Mouse (Mus musculus) hindbrain, embryonic 11.5 days (tissue): ENCODE results near the gene Pfkp. TPM values are rescaled to one million over a fixed set of nuclear protein-coding genes. Genes with fewer than 3 reads are reported as not detected.

Source experiments
- ATAC-seq: fragments of 200-750 bp; cut with Nextera tagmentation; 2 replicates; pipeline ENCODE4 v1.8.0; 2017; ENCODE audit warnings: mild to moderate bottlenecking, moderate TSS enrichment, moderate library complexity; ENCODE audit not compliant: low FRiP score
- DNase-seq: peaks from one replicate; pipeline ENCODE4 v3.0.0-alpha.2; 2015; ENCODE audit warnings: low spot score
- H3K27ac ChIP-seq: fragments of 300-500 bp; sonication (generic); 2 replicates; pipeline ENCODE4 v1.5.1; 2014; ENCODE audit warnings: mild to moderate bottlenecking, low read depth, low read length
- H3K27me3 ChIP-seq: fragments of 300-500 bp; sonication (generic); 2 replicates; pipeline ENCODE4 v1.6.1; 2014; ENCODE audit warnings: mild to moderate bottlenecking, low read length, moderate library complexity, mixed read lengths; ENCODE audit not compliant: control insufficient read depth, insufficient read depth
- H3K36me3 ChIP-seq: fragments of 300-500 bp; sonication (generic); 2 replicates; pipeline ENCODE4 v1.6.1; 2014; ENCODE audit warnings: mild to moderate bottlenecking, low read length, moderate library complexity, mixed read lengths; ENCODE audit not compliant: control insufficient read depth, insufficient read depth
- H3K4me1 ChIP-seq: fragments of 300-500 bp; sonication (generic); replicated peaks from 2 replicates; pipeline ENCODE4 v1.6.1; 2014; ENCODE audit warnings: low read length, mixed read lengths; ENCODE audit not compliant: control insufficient read depth, insufficient read depth
- H3K4me2 ChIP-seq: fragments of 300-500 bp; sonication (generic); replicated peaks from 2 replicates; pipeline ENCODE4 v1.6.1; 2014; ENCODE audit warnings: mild to moderate bottlenecking, low read depth, low read length
- H3K4me3 ChIP-seq: fragments of 300-500 bp; sonication (generic); 2 replicates; pipeline ENCODE4 v1.5.1; 2014; ENCODE audit warnings: low read depth, low read length
- H3K9ac ChIP-seq: fragments of 300-500 bp; sonication (generic); 2 replicates; pipeline ENCODE4 v1.6.1; 2014; ENCODE audit warnings: low read depth, low read length
- H3K9me3 ChIP-seq: fragments of 300-500 bp; sonication (generic); 2 replicates; pipeline ENCODE4 v1.6.1; 2016; ENCODE audit warnings: low read length; ENCODE audit not compliant: control insufficient read depth
- WGBS: fragments of 180-500 bp; shearing (Covaris S2); extraction: QIAGEN DNeasy Blood & Tissue Kit; methylation state at CpG from one replicate; pipeline ENCODE4 v1.1.7; 2014; 5-methylcytosine and 5-hydroxymethylcytosine counted together
- polyA plus RNA-seq: library from polyadenylated mRNA; unstranded; fragments of >200 nt; fragmentation: Nextera tagmentation; extraction: Ambion mirVana; gene quantifications from 2 replicates; pipeline ENCODE4 v1.2.1, GENCODE M21; 2014

Pfkp gene
- polyA plus RNA-seq, 1 experiment from 2014 or later, result 56.5 TPM

- Histone ChIP-seq H3K4me3 (no peak overlapping the region), H3K9me3 (no peaks in the 10 kb centered on the region), H3K4me2 (no peak overlapping the region), H3K36me3 (0 out of 2 replicates have a peak, but pooled peaks cover 9% of the 10 kb centered on the region), H3K27me3 (no peaks in the 10 kb centered on the region), H3K4me1 (no peaks in the 10 kb centered on the region), H3K27ac (no peak overlapping the region), H3K9ac (no peak overlapping the region)
- 96% methylated on average over 5 of the region's 5 CpGs for WGBS
- DNase-seq (no peak), ATAC-seq (no peak)
These were observed 83.0 kb downstream of the Pfkp start for GRCm38 (mm10) chr13:6565571-6565970.

- H3K9ac ChIP-seq, result no peak overlapping the region
- H3K4me1 ChIP-seq, result no peaks in the 10 kb centered on the region
- 0 out of 2 replicates have a peak, but pooled peaks cover 12% of the 10 kb centered on the region for H3K36me3 ChIP-seq
- 95% methylated on average over 2 of the region's 2 CpGs for WGBS
- H3K4me3 ChIP-seq, result no peak overlapping the region
- no peak for ATAC-seq
- H3K4me2 ChIP-seq, result no peak overlapping the region
- DNase-seq, result no peak
- H3K9me3 ChIP-seq, result no peaks in the 10 kb centered on the region
- H3K27me3 ChIP-seq, result no peaks in the 10 kb centered on the region
- H3K27ac ChIP-seq, result no peak overlapping the region
These were observed 86.2 kb downstream of the Pfkp start for GRCm38 (mm10) chr13:6562409-6562808.

DNA sequence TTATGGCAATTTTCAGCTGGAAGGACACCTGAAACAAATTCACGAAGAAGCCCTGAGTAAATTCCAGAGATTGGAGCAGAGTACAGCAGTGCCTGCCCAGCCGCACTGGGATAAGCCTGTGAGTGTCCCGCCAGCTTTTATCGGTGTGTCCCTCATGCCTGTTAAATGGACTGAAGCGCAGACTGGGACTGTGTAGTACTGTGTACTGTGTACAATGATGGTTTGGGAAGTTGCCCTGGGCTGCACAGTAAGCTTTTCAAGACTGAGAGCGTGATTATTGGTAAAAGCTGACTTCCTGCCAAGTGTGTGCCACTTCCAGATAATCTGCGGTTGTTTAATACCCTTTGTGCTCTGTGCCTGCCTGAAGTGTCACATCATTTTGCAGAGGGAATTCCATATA lies 90.8 kb downstream of the Pfkp start:
- DNase-seq, result no peak
- Histone ChIP-seq H3K36me3 (peaks cover 19% of the 10 kb centered on the region; the same call in 1 of the 2 replicates), H3K4me2 (no peak overlapping the region), H3K27ac (no peak overlapping the region), H3K27me3 (no peaks in the 10 kb centered on the region), H3K9ac (no peak overlapping the region), H3K9me3 (no peaks in the 10 kb centered on the region), H3K4me3 (no peak overlapping the region), H3K4me1 (no peaks in the 10 kb centered on the region)
- WGBS, result 95% methylated on average over 7 of the region's 7 CpGs
- ATAC-seq, result no peak

DNA sequence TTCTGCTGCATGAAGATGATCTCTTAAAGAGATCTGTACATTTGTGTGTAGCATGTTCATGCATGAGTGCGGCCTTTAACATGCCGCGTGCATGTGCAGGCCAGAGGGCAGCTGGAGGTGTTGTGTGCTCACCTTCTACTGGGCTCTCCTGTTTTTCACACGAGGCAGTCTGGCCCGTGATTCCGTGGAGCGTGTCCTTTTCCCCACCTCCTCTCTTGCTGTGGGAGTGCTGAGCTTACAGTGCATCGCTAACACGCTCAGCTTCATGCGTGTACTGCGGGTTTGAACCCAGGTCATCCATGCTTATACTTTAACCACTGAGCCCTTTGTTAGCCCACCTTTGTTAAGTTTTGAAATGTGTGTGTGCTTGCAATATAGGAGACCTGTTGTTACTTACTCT lies 92.9 kb downstream of the Pfkp start:
- Histone ChIP-seq H3K27me3 (no peaks in the 10 kb centered on the region), H3K9me3 (no peaks in the 10 kb centered on the region), H3K27ac (no peak overlapping the region), H3K9ac (no peak overlapping the region), H3K4me2 (no peak overlapping the region), H3K4me1 (no peaks in the 10 kb centered on the region), H3K4me3 (no peak overlapping the region), H3K36me3 (peaks cover 23% of the 10 kb centered on the region; the same call in 1 of the 2 replicates)
- WGBS, result 96% methylated on average over 11 of the region's 11 CpGs
- DNase-seq (no peak), ATAC-seq (no peak)

DNA sequence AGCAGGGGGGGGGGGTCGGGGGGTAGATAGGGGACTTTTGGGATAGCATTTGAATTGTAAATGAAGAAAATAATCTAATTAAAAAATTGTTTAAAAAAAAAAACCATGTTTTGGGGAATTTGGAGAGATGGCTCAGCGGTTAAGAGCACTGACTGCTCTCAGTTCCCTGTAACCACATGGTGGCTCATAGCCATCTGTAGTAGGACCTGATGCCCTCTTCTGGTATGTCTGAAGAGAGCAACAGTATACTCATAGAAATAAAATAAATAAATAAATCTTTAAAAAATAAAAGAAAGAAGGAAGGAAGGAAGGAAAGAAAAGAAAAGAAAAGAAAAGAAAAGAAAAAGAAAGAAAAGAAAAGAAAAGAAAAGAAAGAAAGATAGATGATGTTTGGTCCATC lies 94.9 kb downstream of the Pfkp start:
- Histone ChIP-seq H3K4me1 (no peaks in the 10 kb centered on the region), H3K36me3 (peaks cover 23% of the 10 kb centered on the region; the same call in 1 of the 2 replicates), H3K4me2 (no peak overlapping the region), H3K9me3 (no peaks in the 10 kb centered on the region), H3K4me3 (no peak overlapping the region), H3K27ac (no peak overlapping the region), H3K9ac (no peak overlapping the region), H3K27me3 (no peaks in the 10 kb centered on the region)
- DNase-seq (no peak), ATAC-seq (no peak; the same call in 1 of the 2 replicates)
- 87% methylated on average over 2 of the region's 2 CpGs for WGBS

DNA sequence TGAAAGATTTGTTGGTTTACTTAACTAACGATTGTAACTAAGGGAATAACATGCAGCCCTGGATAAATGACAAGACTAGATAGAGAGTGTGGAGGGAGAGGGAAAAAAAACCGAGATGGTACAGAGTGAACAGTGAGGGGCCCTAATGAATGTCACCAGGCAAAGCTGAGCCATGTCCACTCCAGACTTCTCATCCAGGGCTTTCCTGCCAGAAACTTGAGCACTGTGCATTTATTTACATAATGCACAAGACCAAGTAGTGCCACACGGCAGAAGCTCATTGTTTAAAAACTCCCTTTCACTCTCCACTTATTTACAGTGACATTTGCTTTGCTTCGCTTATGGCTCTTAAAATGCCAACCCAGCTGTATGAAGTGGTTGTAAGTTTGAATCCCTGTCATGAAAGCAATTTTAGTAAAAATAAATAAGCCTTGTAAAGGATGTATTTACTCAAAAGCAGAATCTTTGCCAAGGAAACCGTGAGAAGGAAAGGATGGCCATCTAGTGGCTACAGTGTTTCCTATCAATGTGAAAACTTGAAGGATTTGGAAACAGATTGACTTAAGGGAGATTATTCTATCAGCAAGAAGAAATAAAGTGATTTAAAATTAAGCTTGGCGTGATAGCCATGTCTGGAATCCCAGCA lies 113.2 kb downstream of the Pfkp start:
- H3K27me3 ChIP-seq, result no peaks in the 10 kb centered on the region
- no peak overlapping the region for H3K27ac ChIP-seq
- ATAC-seq (no peak), DNase-seq (peak; percentile 19)
- H3K36me3 ChIP-seq, result no peaks in the 10 kb centered on the region
- H3K9ac ChIP-seq, result no peak overlapping the region
- no peak overlapping the region for H3K4me2 ChIP-seq
- no peaks in the 10 kb centered on the region for H3K4me1 ChIP-seq
- 55% methylated on average over 6 of the region's 6 CpGs for WGBS
- H3K4me3 ChIP-seq, result no peak overlapping the region
- no peaks in the 10 kb centered on the region for H3K9me3 ChIP-seq

DNA sequence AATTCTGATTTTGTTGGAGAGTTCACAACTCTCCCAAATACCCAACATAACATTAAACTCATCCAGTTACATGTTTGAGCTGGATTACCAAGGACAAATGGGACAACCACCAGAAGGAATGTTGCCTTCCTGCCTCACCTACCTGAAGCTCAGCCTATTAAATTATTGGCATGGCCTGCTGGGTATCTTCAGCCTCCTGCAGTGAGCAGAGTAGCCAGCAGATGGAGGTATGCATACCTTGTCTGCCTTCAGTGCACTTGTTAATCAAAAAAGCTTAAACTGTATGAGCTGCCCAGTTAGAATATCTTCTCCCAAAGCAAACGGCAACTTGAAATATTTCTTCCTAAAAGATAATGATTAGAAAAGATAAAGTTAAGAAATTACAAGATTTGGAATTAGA lies 115.9 kb downstream of the Pfkp start:
- no peak overlapping the region for H3K27ac ChIP-seq
- ATAC-seq, result no peak
- H3K27me3 ChIP-seq, result no peaks in the 10 kb centered on the region
- no peak overlapping the region for H3K4me3 ChIP-seq
- H3K9ac ChIP-seq, result no peak overlapping the region
- H3K36me3 ChIP-seq, result no peaks in the 10 kb centered on the region
- WGBS, result 95% methylated on average over 1 of the region's 1 CpGs
- H3K4me2 ChIP-seq, result no peak overlapping the region
- DNase-seq, result no peak
- no peaks in the 10 kb centered on the region for H3K9me3 ChIP-seq
- no peaks in the 10 kb centered on the region for H3K4me1 ChIP-seq

Other genes starting within 250 kb of the Pfkp start
- gene Pitrm1, start 100.6 kb downstream of the Pfkp start, polyA plus RNA-seq, result 91.9 and 98.7 TPM in 2 replicates